Mouse (Mus musculus) forebrain, embryonic 12.5 days (tissue): ENCODE measurements at regions not wholly inside any gene's neighbourhood (a gene's known extent, or its start where the extent isn't known, plus 50 kb on each side); places are given as distances from the start of the nearest gene placed in this dataset.

Source experiments
- ATAC-seq: fragments of 200-750 bp; cut with Nextera tagmentation; 2 replicates; pipeline ENCODE4 v1.8.0; 2017; ENCODE audit warnings: moderate TSS enrichment; ENCODE audit not compliant: low FRiP score
- H3K27ac ChIP-seq: fragments of 300-500 bp; sonication (generic); 2 replicates; pipeline ENCODE4 v1.5.1; 2016; ENCODE audit warnings: mild to moderate bottlenecking
- H3K27me3 ChIP-seq: fragments of 300-500 bp; sonication (generic); 2 replicates; pipeline ENCODE4 v1.6.1; 2016; ENCODE audit warnings: mild to moderate bottlenecking
- H3K36me3 ChIP-seq: fragments of 300-500 bp; sonication (generic); replicated peaks from 2 replicates; pipeline ENCODE4 v1.6.1; 2016; ENCODE audit warnings: mild to moderate bottlenecking
- H3K4me1 ChIP-seq: fragments of 300-500 bp; sonication (generic); 2 replicates; pipeline ENCODE4 v1.6.1; 2016
- H3K4me2 ChIP-seq: fragments of 300-500 bp; sonication (generic); 2 replicates; pipeline ENCODE4 v1.6.1; 2016; ENCODE audit warnings: mild to moderate bottlenecking, moderate library complexity
- H3K4me3 ChIP-seq: fragments of 300-500 bp; sonication (generic); replicated peaks from 2 replicates; pipeline ENCODE4 v1.5.1; 2016; ENCODE audit warnings: mild to moderate bottlenecking
- H3K9ac ChIP-seq: fragments of 300-500 bp; sonication (generic); 2 replicates; pipeline ENCODE4 v1.6.1; 2016; ENCODE audit warnings: mild to moderate bottlenecking
- H3K9me3 ChIP-seq: fragments of 300-500 bp; sonication (generic); 2 replicates; pipeline ENCODE4 v1.6.1; 2016
- WGBS: fragments of 180-500 bp; shearing (Covaris S2); methylation state at CpG from one replicate; pipeline ENCODE4 v1.1.7; 2016; 5-methylcytosine and 5-hydroxymethylcytosine counted together

DNA sequence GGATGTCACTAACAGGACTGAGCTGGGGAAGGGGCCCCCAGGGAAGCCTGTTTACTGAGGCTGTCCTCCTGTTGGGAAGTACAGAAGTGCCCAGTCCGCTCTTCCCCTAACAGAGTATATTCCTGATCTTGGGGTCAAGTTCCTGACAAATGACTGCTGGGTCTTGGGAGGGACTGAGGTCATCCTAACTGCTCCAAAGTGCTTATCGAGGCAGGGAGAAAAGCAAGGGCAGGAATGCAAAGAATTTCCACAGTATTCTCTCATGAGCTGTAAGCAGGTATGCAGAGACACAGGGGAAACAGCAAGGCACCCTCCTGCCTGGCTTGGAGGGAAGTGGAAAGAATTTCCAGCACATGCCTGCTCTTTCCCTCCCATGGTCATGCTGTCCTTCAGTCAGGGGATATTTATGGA, 107.9 kb downstream of the Oma1 start:
- 44% methylated on average over 2 of the region's 2 CpGs for WGBS
- H3K36me3 ChIP-seq = no peaks in the 10 kb centered on the region
- H3K4me3 ChIP-seq = no peak overlapping the region
- H3K4me1 ChIP-seq = no peaks in the 10 kb centered on the region
- no peak for ATAC-seq
- no peak overlapping the region for H3K9ac ChIP-seq
- no peak overlapping the region for H3K27ac ChIP-seq
- no peaks in the 10 kb centered on the region for H3K27me3 ChIP-seq
- no peak overlapping the region for H3K4me2 ChIP-seq
- no peaks in the 10 kb centered on the region for H3K9me3 ChIP-seq

DNA sequence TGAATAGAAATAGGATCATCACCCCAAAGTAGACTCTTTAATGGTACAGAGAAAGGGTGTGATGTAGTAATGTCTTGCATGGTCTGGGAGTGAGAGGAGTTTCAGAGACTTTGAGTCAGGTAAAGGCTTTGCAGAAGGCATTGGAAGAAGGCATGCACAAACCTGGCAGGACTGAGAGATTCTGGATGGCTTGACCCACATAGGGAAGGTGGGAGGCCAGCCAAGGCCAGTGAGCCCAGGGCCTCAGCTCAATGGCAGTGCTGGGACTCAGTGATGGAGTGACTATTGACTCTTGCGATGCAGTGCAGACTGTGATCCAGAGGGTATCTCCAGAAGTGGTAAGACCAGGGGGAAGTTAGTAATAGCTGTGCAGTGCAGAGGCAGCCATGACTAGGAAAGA, 127.8 kb downstream of the Oma1 start:
- Histone ChIP-seq H3K9me3 (no peaks in the 10 kb centered on the region), H3K4me2 (no peak overlapping the region), H3K9ac (no peak overlapping the region), H3K36me3 (no peaks in the 10 kb centered on the region), H3K27me3 (no peaks in the 10 kb centered on the region), H3K4me3 (no peak overlapping the region), H3K4me1 (no peaks in the 10 kb centered on the region), H3K27ac (no peak overlapping the region)
- WGBS = 97% methylated on average over 1 of the region's 1 CpGs
- no peak for ATAC-seq

DNA sequence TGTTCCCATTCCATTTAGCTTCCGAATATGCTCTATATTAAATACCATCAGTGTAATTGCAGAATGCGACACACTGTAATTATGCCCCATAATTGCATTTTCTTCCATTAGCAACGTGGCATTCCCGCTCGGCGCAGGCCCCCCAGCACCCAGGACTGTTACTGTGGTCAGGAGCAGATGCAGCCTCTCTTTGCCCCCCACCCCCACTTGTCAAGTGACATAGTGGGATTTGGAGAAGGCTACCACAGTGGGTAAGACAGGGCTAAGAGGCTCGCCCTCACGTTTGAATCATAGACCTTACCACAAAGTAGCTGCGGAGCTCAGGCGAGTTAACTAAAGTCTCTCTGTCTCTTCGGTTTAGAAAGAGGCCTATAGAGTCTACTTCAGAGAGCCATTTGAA, 128.3 kb downstream of the Oma1 start:
- no peak overlapping the region for H3K4me2 ChIP-seq
- H3K4me1 ChIP-seq = no peaks in the 10 kb centered on the region
- no peaks in the 10 kb centered on the region for H3K36me3 ChIP-seq
- no peaks in the 10 kb centered on the region for H3K27me3 ChIP-seq
- no peak for ATAC-seq
- no peak overlapping the region for H3K9ac ChIP-seq
- 82% methylated on average over 11 of the region's 11 CpGs for WGBS
- no peak overlapping the region for H3K4me3 ChIP-seq
- H3K9me3 ChIP-seq = no peaks in the 10 kb centered on the region
- no peak overlapping the region for H3K27ac ChIP-seq

DNA sequence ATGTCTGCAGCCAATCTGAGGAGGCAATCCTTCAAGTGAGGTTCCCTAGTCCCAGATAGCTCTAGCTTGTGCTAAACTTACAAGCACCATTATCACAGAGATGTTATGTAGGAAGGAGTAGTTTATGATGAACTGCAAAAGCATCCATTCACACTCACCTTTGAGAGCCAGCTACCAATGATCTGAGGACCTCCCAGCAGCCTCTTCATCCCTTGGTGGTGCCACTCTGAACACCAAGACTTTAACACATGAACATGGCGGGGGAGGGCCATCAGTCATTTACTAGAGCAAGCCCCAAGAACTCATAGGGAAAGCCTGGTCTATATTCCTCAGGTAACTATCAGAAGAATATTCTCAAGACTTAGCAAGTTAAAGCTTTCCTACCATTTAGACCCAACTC, 135.7 kb downstream of the Oma1 start:
- Histone ChIP-seq H3K27ac (no peak overlapping the region), H3K4me1 (no peaks in the 10 kb centered on the region), H3K9ac (no peak overlapping the region), H3K4me3 (no peak overlapping the region), H3K36me3 (no peaks in the 10 kb centered on the region), H3K9me3 (no peaks in the 10 kb centered on the region), H3K27me3 (no peaks in the 10 kb centered on the region), H3K4me2 (no peak overlapping the region)
- WGBS = 89% methylated on average over 1 of the region's 1 CpGs
- no peak for ATAC-seq

DNA sequence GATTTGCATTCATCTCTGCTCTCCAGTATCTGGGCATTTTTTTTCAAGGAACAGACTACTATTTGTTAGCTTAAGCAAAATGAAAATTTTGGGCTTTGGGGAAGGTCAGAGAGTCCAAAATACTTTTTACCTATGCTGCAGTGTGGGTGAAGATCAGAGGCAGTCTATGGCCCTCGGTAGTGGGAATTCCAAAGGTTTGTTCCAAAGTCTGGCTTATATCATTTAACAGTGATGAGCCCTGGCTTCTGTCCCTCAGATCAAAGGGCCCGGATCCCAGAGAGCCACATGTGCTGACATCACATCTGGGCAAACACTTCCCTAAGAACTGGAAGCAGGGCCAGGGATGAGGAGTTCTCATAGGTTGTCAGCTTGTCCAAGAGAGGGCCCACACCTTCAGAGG, 136.5 kb downstream of the Oma1 start:
- no peaks in the 10 kb centered on the region for H3K27me3 ChIP-seq
- H3K4me2 ChIP-seq = no peak overlapping the region
- no peaks in the 10 kb centered on the region for H3K9me3 ChIP-seq
- no peak overlapping the region for H3K4me3 ChIP-seq
- no peaks in the 10 kb centered on the region for H3K36me3 ChIP-seq
- H3K4me1 ChIP-seq = no peaks in the 10 kb centered on the region
- H3K27ac ChIP-seq = no peak overlapping the region
- H3K9ac ChIP-seq = no peak overlapping the region
- WGBS = 88% methylated on average over 2 of the region's 2 CpGs
- ATAC-seq = no peak

DNA sequence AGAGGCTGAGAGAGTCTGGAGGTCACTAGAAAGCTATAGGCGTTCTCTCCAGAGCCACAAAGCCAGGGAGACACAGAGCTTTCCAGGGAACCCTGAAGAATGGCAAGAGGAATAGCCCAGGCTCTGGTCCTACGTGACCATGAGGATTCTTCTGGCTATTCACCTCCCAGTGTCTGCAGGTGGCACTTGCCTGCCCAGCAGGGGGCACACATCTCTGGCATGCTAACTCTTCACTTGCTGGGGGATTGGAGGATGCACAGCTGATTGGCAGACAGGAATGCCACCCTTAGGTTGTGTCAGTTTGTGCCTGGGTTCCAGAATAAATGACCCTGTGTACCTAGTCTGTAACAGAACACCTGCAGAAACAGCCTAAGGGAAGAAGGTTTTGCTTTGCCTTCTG, 141.8 kb downstream of the Oma1 start:
- no peaks in the 10 kb centered on the region for H3K4me1 ChIP-seq
- no peak overlapping the region for H3K9ac ChIP-seq
- no peaks in the 10 kb centered on the region for H3K9me3 ChIP-seq
- H3K4me3 ChIP-seq = no peak overlapping the region
- H3K27me3 ChIP-seq = no peaks in the 10 kb centered on the region
- 84% methylated on average over 2 of the region's 2 CpGs for whole genome bisulfite sequencing
- ATAC-seq = no peak
- no peaks in the 10 kb centered on the region for H3K36me3 ChIP-seq
- H3K27ac ChIP-seq = no peak overlapping the region
- H3K4me2 ChIP-seq = no peak overlapping the region

DNA sequence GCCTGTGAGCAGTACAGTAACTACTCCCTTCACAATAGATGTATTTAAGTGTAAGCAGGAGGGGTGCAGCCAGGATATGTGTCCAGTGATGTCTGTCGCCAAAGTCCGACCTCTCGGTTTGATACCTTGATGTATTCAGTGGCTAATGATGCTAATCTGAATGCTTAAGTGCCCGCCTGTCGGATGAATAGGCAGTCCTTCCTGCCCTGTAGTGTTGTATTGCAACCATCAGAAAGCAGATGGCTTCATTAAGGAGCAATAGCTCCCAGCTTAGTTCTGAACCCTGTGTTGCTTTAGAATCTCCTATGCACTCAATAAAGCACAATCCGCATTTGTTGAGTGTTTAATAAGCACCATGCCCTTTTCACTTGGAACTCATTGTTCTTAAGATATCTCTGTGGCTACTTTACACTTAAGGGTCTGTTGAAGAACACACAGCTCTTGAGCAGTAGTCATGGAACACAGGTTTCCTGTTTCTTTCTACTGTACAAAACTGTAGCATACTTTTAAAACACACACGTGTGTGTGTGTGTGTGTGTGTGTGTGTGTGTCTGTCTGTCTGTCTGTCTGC, 152.5 kb downstream of the Oma1 start:
- Histone ChIP-seq H3K9ac (no peak overlapping the region), H3K27me3 (no peaks in the 10 kb centered on the region), H3K4me3 (no peak overlapping the region), H3K4me1 (peaks cover 9% of the 10 kb centered on the region; the same call in 1 of the 2 replicates), H3K27ac (no peak overlapping the region), H3K4me2 (no peak overlapping the region), H3K36me3 (no peaks in the 10 kb centered on the region), H3K9me3 (no peaks in the 10 kb centered on the region)
- 0 out of 2 replicates have a peak, but pooled peaks have one; percentile 39 for ATAC-seq
- WGBS = 39% methylated on average over 7 of the region's 7 CpGs

DNA sequence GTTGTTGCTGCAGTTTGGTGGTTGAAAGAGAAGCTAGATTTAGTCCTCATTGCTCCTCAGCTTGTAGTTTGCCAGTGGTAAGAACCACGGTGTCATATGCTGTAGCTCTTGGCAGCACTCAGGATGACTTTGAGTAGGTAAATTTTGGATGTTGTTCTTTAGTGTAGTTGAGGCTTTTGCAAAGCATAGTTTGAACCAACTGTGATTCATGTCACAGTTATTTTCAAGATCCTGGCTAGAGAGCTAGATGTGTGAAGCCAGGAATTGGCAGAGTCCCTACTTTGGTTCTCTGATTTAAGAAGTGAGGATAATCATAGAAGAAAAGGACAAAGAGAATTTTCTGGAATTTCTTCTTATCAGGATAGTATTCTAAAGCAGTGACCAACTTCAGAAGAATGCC, 143.6 kb upstream of the Dab1 start:
- Histone ChIP-seq H3K9ac (no peak overlapping the region), H3K4me1 (no peaks in the 10 kb centered on the region), H3K9me3 (no peaks in the 10 kb centered on the region), H3K36me3 (no peaks in the 10 kb centered on the region), H3K27ac (no peak overlapping the region), H3K27me3 (no peaks in the 10 kb centered on the region), H3K4me3 (no peak overlapping the region), H3K4me2 (no peak overlapping the region)
- no peak for ATAC-seq
- 85% methylated on average over 1 of the region's 1 CpGs for whole genome bisulfite sequencing

DNA sequence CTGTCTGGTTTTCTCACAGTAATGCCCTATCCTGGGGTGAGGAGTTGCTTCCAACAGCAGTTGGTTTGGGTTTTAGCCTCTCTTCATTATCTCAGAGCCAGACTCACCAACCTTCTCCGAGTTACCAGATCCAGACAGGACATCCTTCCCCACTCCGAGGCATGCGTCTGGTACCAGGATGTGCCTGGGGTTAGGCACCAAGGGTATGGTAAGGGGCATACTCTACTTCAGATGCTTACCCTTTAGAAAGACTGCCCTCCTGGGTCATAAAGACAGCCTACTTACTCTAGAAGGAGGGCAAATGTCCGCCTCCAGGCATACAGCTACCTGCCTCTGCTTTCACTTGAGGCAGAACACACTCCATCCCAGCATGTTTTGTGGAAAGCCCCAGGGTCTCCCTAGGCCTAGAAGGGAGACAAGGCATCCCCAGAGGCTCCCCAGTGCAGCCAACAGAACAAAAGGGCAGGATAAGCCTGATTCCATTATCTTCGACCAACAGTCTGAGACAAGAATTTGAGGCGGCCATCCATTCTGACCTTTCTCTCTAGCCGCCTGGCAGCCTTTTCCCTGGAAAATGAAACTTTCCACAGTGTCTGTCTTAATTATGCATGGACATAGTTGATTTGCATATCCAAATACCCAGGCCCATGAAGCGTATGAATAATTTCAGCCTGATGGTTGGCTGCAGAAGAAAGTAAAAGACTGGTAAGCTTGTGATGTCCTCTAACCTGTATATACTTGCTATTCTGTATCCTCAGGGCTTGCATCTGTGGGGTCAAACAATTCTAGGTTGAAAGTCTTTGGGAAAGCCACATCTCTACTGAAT, 132.8 kb upstream of the Dab1 start:
- Histone ChIP-seq H3K4me3 (no peak overlapping the region), H3K27me3 (no peaks in the 10 kb centered on the region), H3K4me2 (no peak overlapping the region), H3K9me3 (no peaks in the 10 kb centered on the region), H3K27ac (no peak overlapping the region), H3K36me3 (no peaks in the 10 kb centered on the region), H3K4me1 (peaks cover 10% of the 10 kb centered on the region), H3K9ac (no peak overlapping the region)
- ATAC-seq = no peak
- WGBS = 41% methylated on average over 8 of the region's 8 CpGs

DNA sequence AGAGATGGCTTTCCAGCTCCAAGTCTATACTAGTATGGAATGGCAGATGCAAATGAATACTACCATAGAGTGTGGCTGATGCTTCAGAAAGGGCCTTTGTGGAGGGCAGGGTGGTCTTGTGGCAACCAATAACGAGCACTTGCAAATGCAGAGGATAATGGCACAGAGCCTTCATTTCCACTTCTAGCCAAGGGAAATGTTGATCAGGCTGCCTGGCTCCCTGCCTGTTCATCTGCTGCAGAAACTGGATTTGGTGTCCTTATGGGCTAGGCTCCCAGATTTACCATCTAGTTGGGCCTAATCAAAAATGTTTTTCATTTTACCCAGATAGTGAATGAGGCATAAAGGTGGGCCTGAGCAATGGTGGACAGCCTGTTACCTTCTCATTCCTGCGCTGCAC, 110.7 kb upstream of the Dab1 start:
- Histone ChIP-seq H3K27ac (no peak overlapping the region), H3K9ac (no peak overlapping the region), H3K36me3 (no peaks in the 10 kb centered on the region), H3K4me3 (no peak overlapping the region), H3K9me3 (no peaks in the 10 kb centered on the region), H3K4me1 (no peaks in the 10 kb centered on the region), H3K27me3 (no peaks in the 10 kb centered on the region), H3K4me2 (no peak overlapping the region)
- 56% methylated on average over 2 of the region's 2 CpGs for WGBS
- ATAC-seq = no peak

DNA sequence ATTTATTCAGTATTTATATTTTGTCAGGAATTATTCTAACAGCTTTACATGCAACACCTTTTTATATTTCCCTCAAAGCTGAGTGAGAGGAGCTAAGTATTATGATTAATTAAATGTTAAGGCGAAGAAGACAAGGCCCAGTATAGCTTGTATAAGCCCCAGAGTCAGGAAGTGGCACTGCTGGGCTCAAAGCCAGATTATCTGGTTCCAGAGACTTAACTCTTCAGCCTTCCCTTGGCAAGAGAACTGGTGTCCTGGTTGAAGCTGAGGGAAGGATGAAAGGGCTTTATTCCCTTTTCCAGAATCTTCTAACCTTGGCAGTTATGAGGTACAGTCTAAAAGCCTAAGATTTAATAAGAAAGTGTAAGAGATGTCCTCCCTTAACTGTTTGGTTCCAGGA, 106.3 kb upstream of the Dab1 start:
- Histone ChIP-seq H3K27me3 (no peaks in the 10 kb centered on the region), H3K9me3 (no peaks in the 10 kb centered on the region), H3K4me1 (no peaks in the 10 kb centered on the region), H3K4me3 (no peak overlapping the region), H3K9ac (no peak overlapping the region), H3K36me3 (no peaks in the 10 kb centered on the region), H3K4me2 (no peak overlapping the region), H3K27ac (no peak overlapping the region)
- WGBS = 80% methylated on average over 1 of the region's 1 CpGs
- no peak for ATAC-seq

DNA sequence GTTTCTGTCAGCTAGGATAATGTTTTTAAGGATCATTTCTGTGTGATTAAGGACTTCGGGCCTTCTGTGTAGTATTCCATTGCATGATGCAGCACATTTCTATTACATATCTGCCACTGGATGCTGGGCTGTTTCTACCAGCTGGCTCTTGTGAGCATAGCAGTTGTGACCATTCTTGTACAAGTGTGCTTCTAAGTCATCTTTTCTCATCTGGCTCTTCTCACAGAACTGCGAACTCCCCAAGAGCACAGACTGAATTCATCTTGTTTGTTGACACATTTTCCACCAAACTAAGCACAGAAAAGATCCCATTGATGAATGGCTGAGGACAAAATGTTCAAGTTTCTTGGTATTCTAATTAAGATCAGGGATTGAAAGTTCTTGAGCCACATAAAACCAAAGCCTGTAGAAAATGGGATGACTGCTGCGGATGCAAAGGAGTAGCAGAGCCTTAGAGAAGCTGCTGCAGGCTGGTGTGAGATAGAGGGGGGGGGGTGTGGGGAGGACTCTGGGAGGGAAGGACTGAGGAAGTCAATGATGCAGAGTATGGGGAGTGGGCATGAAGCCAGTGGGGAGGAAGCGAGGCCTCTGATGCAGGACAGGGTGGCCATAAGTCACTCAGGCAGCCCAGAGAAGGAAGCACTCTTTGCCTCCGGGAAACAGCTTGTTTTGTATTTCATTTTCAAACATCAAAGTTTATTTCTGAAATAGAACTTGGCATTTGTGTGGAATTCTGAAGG, 97.1 kb upstream of the Dab1 start:
- H3K27me3 ChIP-seq = no peaks in the 10 kb centered on the region
- H3K9ac ChIP-seq = no peak overlapping the region
- H3K27ac ChIP-seq = no peak overlapping the region
- H3K36me3 ChIP-seq = no peaks in the 10 kb centered on the region
- H3K4me3 ChIP-seq = no peak overlapping the region
- H3K9me3 ChIP-seq = no peaks in the 10 kb centered on the region
- no peak overlapping the region for H3K4me2 ChIP-seq
- H3K4me1 ChIP-seq = no peaks in the 10 kb centered on the region
- ATAC-seq = no peak
- 70% methylated on average over 5 of the region's 5 CpGs for whole genome bisulfite sequencing
